Mouse (Mus musculus): Measurements from ENCODE around the gene Snn.

DNA sequence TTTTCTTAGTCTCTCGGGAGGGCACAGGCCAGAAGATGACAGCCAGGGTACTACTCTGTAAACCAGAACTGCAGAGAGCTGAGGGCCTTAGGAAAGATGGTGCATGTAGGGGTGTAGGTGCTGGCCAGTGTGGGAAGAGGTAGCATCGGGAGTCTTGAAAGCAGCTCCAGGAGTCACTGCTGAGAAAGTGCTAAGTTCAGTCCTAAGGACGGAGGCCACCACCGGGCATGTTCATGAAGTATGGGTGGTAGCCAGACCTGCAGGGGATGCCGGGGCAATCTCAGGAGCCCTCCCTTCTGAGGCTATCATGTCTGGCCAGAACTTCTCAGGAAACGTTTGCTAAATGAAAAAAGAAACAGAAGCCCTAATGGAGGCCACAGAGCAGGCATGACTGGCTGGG, 8.5 kb downstream of the Snn start:
- no peak for TF ChIP-seq CTCF (IDR thresholded peaks at IDR 0.05; ENCODE audit: borderline replicate concordance, insufficient read depth, low read depth, low read length)
- TF ChIP-seq POLR2A (IDR thresholded peaks at IDR 0.05; ENCODE audit: borderline replicate concordance, insufficient read depth, low read length) = no peak

Measured in cerebellum, adult 2 months (tissue).